Mouse (Mus musculus) bone marrow, adult 2 months (tissue): ENCODE results near the gene Irak3.

Experiments
- CTCF ChIP-seq: fragments of 200-500 bp; IDR thresholded peaks from 2 replicates; pipeline ENCODE4 v1.5.1; 2011; ENCODE audit warnings: low read length, control low read depth; ENCODE audit not compliant: control insufficient read depth, insufficient read depth
- POLR2A ChIP-seq: fragments of 200-500 bp; IDR thresholded peaks from 2 replicates; pipeline ENCODE4 v1.6.1; 2011; ENCODE audit warnings: low read depth, mild to moderate bottlenecking, control low read depth, low read length, borderline replicate concordance; ENCODE audit not compliant: control insufficient read depth

- TF ChIP-seq POLR2A (no peak), CTCF (no peak)
Measured at GRCm38 (mm10) chr10:120115249-120115648, 86.7 kb downstream of the Irak3 start.
